Mouse (Mus musculus) left cerebral cortex, postnatal 10 days (tissue): Measurements from ENCODE around the gene Tmem106c. TPM values are rescaled to one million over a fixed set of nuclear protein-coding genes. Genes with fewer than 3 reads are reported as not detected.

Experiments used
- DNase-seq, 2 experiments: peaks; one replicate each; pipeline ENCODE4 v3.0.0; 2021 to 2022; ENCODE audit warnings: low spot score in 2 of 2, mixed read lengths in 1 of 2; ENCODE audit errors: extremely low spot score in 1 of 2
- intact Hi-C: fragments of 180-260 bp; cut with DNase I; formaldehyde crosslinking; loops from one replicate; pipeline ENCODE4 v1.15.1; 2025
- total RNA-seq, 2 experiments: library from RNA; stranded (reverse); gene quantifications; 2 replicates each; pipeline ENCODE4 v1.2.3; 2021

Gene Tmem106c
- total RNA-seq, 2 experiments from 2014 or later, result 13.0 to 17.2 TPM

GRCm38 (mm10) chr15:97949706-97950105 is 14.3 kb upstream of the Tmem106c start:
- no peak for DNase-seq
- intact Hi-C loops, result loop anchor here (5.0 kb wide), 3 partner anchors 97 to 282 kb away; no protein-coding TSS in a partner anchor

DNA sequence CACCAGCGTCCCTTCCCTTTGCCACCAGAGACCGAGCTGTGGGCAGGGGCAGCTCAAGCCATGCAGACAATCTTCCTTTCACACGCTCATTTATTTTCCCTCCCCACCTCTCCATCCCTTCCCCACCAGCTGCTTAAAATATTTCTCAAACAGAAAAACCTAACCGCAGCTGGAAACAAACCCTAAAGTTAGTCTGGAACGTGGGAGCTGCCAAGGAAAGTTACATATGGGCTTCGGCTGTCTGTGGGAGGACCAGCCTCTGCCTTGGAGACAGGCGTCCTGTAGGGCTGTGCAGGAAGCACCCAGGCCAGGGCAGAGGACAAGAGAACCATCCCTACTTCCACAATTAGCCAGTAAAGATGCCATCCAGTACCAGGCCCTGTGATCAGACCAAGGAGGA is 13.8 kb upstream of the Tmem106c start:
- DNase-seq, result no peak

DNA sequence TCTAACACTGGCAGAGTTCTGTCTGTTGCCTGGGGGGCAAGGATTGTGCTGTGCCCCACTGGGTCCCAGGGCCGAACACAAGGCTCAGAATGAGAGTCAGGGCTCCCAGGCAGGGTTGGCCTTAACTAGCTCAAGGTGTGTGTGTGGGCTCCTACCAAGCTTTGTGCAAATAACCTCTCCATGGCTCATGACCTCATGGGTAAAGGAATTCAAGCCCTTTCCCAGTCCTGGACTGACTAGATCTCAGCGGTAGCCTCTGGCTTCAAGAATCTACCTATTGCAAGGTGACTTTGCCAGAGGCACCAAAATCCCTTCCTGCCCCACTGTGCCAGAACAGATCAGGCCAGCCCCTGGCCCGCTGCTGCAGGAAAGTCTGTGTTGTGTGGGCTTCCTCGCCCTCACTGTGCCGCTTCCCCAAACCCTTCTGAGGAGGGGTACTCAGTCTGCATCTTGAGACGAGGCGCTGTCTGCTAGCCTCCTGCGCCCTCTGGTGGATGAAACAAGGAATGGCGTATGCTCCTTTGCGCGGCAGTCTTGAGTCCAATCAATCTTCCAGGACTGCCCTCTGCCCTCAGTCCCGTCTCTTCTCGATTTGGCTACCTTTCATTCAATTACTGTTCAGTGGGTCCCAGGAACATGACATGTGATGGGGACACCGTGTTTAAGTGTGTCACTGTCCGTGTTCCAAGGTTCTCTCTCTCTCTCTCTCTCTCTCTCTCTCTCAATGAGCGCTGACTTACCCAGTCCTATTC is 11.7 kb upstream of the Tmem106c start:
- peak in 1 of 2 experiments; percentile 59 for DNase-seq
- intact Hi-C loops, result loop anchor here (2.0 to 5.0 kb wide), 4 partner anchors 100 to 285 kb away; no protein-coding TSS in a partner anchor

More for the DNA sequence above, 13.8 kb upstream of the Tmem106c start:
- intact Hi-C loops, result loop anchor here (5.0 kb wide), 3 partner anchors 98 to 283 kb away; no protein-coding TSS in a partner anchor

DNA sequence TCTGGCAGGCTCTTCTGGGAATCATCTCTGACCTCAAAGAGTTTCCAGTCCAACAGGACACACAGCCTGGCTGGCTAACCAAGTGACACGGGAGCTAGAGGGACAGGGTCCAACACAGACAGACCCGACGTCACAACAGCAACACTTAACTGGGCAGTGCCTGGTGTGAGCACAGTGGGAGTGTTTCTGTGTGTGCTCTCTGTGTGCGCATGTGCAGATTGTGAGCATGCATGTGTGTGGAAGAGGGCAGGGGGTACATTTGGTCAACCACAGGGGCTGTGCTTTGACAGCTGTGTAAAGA is 11.2 kb upstream of the Tmem106c start:
- no peak for DNase-seq
- intact Hi-C loops, result loop anchor here (2.0 to 5.0 kb wide), 4 partner anchors 101 to 286 kb away; no protein-coding TSS in a partner anchor

DNA sequence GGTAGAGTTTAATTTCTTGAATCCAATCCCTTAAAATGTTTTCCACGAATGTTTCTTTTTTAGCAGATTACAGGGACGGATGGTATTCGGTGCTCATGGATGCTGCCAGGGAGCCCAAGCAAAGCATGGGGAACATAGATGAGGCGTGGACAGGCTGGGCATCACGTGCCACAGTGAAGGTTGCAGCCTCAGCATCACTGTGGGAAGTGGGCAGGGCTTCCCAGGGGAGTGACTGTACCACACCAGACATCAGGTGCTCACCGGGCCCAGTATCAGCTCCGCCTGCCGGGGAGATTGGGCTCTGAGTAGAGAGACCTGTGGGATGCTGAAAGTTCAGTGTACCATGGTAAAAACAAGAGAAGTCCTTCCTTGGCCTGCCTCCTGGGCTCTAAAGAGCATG is 9.3 kb upstream of the Tmem106c start:
- intact Hi-C loops, result loop anchor here (5.0 kb wide), 3 partner anchors 102 to 287 kb away; no protein-coding TSS in a partner anchor
- DNase-seq, result no peak

DNA sequence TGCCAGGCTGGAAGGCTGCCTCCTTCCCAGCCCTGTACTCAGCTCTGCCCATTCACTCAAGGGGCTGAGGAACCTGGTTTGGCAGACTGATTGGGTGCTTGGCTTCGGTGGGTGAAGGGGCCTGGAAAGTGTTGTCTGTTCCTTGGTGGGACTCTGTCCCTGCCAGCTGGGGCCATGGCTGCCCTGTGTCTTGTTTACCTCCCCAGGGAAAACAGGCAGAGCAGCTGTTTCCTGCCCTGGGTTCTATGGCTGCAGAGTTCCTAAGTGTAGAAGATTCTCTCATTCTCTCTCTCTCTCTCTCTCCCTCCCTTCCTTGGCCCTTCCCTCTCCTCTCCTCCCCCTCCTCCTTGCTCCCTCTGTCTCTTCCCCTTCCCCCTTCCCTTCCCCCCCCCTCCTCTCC is 8.7 kb upstream of the Tmem106c start:
- no peak for DNase-seq
- intact Hi-C loops, result no loop called here

DNA sequence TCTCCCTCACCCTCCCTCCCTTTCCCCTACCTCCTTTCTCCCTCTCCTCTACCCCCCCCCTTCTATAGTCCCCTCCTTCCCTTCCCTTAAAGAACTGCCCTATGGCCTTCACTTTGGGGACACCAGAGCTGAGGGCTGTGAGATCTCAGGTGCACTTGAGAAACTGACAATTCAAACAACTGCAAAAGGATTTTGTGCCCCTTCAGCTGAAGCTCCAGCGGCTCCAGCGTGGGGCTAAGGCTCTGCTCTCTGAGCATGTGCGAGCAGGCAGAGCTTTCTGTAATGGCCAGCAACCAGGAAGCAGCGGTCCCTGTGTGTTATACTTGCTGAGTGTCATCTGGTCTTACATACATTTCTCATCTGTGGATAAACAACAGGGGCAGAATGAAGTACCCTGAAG is 8.3 kb upstream of the Tmem106c start:
- DNase-seq, result no peak
- intact Hi-C loops, result no loop called here

DNA sequence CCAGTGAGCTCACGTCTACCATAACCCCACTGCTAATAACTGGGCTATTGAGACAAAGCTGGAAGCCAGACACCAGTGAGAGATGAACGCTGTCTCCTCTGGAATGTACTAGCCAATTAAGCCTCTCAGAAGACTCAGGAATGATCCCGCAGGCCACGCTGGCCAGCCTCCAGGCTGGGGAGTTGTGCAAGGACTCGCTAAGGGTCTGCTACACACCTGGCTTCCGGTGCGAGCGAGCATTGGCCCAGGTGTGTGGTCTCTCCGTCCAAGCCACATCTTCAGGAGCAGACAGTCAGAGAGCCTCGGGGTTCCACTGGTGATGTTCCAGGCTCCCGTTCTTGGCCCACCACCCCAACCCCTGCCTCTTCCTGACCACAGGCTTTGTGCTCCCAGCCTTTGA is 7.6 kb upstream of the Tmem106c start:
- intact Hi-C loops, result no loop called here

DNA sequence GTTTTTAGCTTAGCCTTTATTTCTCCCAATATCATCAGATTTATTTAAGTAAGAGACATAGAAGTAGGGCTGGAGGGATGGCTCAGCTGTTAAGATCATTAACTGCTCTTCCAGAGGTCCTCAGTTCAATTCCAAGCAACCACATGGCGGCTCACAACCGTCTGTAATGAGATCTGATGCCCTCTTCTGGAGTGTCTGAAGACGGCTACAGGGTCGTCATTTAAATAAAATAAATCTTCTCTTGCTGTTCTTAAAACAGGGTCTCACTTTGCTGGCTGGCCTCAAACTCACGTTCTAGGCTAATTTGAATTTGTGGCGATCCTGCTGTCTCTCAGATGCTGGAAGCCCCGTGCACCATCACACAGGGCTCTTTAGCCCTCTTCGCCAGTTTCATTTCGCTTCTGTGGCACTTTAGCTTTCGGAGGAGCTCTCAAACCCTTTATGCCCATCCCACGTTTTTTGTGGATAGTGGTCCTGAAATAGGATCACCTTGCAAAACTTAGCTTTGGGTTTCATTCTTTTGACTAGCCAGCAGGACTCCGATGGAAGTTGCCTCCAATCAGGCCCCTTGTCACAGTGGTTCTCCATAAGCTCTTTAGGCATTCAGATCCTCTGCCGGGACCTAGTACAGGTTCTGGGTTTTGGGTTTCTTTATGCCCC is 541 bp upstream of the Tmem106c start:
- intact Hi-C loops, result no loop called here
- no peak for DNase-seq

More for the DNA sequence above, 7.6 kb upstream of the Tmem106c start:
- DNase-seq, result no peak

DNA sequence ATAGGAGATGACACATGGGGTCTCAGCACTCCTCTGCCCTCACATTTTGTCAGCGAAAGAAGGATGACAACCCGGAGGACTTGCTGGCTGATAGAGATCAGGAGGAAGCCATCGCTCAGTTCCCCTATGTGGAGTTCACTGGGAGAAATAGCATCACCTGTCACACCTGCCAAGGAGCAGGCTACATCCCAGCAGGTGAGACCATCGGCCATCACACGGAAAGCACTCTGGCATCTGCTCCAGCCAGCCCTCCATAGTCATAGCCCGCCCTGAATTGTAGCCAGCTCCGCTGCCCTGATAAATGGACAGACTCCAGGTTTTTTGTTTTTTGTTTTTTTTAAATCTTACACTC is 812 bp downstream of the Tmem106c start:
- DNase-seq, result peak in 1 of 2 experiments; percentile 26
- intact Hi-C loops, result loop anchor here (5.0 kb wide), 1 partner anchor 243 kb away; no protein-coding TSS in a partner anchor

DNA sequence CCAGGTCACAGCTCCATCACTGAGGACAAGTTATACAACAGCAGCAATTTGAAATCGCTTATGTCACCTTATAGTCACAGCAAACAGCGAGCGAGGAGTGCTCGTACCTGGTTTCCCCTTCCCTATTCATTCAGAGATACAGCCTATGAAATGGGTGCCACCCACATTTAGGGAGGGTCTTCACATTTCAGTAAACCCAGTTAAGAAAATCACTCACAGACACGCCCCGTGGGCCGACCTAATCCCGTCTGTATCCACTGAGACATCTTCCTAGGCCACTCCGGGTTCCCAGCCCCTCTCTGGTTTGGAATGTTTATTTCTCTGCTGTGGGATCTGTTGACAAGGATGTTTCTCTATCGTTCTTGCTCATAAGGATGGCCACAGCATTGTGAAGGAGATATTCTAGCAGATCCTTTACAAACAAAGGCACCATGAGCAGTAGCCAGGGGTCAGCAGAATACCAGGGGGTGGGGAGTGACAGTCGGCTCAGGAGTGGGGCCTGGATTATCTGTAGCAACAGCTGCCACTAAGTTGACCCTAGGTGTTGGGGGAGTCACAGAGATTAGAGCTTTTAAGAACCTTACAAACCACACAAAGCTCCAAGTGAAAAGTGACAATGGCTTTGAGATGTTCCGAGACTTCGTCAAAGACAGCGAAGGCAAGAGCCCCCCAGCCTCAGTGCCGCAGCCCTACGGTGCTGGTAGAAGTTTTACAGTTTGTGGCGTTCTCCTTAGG is 1.5 kb downstream of the Tmem106c start:
- DNase-seq, result peak in 1 of 2 experiments; percentile 17
- intact Hi-C loops, result loop anchor here (5.0 kb wide), 1 partner anchor 243 kb away; no protein-coding TSS in a partner anchor

GRCm38 (mm10) chr15:97970299-97970698 is 6.3 kb downstream of the Tmem106c start:
- DNase-seq, result peak in 1 of 2 experiments; percentile 28
- intact Hi-C loops, result no loop called here

GRCm38 (mm10) chr15:97972580-97972979 is 8.6 kb downstream of the Tmem106c start:
- intact Hi-C loops, result no loop called here
- peak in 1 of 2 experiments; percentile 2 for DNase-seq

GRCm38 (mm10) chr15:97973248-97974005 is 9.4 kb downstream of the Tmem106c start:
- DNase-seq, result no peak
- intact Hi-C loops, result no loop called here

- DNase-seq, result peak in 1 of 2 experiments; percentile 11
- intact Hi-C loops, result no loop called here
Measured at GRCm38 (mm10) chr15:97981560-97981959, 17.6 kb downstream of the Tmem106c start.

DNA sequence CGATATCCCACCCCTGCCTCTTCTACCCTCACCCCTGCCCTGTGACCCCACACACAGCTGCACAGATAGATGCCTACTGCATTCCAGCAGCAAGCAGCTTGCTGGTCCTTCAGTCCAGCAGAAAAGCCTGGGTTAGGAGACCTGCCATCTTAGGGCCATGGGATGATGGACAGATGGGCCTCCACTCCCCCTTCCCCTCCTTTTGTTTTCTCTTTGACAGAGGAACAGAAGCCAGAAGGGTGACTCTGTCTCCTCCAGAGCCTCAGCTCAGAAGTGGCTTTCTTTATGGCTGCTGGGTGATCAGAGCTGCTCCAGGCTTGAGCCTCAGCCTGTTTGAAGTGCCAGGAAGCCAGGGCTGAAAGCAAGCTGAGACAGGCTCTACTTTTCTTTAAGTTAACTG is 25.5 kb downstream of the Tmem106c start:
- intact Hi-C loops, result no loop called here

GRCm38 (mm10) chr15:97990124-97990523 is 26.1 kb downstream of the Tmem106c start:
- DNase-seq, result no peak
- intact Hi-C loops, result no loop called here

More for the DNA sequence above, 25.5 kb downstream of the Tmem106c start:
- no peak for DNase-seq

DNA sequence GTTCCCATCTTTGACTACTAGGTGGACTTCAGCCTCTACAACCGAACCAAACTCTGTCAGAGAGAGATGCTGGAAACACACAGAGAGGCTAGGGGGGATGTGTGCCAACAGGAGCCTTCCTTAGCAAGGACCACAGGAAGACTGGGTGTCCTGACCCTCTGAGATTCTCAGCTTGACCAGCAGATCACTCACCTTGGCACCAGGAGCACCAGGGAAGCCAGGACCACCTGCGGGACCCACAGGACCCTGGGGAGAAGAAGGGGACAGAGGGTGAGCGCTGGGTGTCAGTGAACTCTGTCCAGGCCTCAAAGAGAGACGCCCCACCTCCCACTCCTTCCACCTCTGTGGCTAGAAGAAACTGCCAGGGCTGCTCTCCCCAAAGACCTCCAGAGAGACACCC is 26.7 kb downstream of the Tmem106c start:
- intact Hi-C loops, result no loop called here
- DNase-seq, result no peak
